Mouse (Mus musculus) lung, adult 2 months (tissue): Measurements from ENCODE around the gene Pold2. TPM values are rescaled to one million over a fixed set of nuclear protein-coding genes. Genes with fewer than 3 reads are reported as not detected.
A peak's percentile ranks its signal among the peaks of the same experiment; 100 is the strongest.

ENCODE experiments used
- DNase-seq: peaks from one replicate; pipeline ENCODE4 v3.0.0; 2022
- H3K4me1 ChIP-seq: fragments of 200-500 bp; 2 replicates; pipeline ENCODE4 v1.6.1; 2011; ENCODE audit warnings: low read length; ENCODE audit not compliant: control insufficient read depth, insufficient read depth
- H3K4me3 ChIP-seq: fragments of 200-500 bp; replicated peaks from 2 replicates; pipeline ENCODE3; 2011; ENCODE audit warnings: low read depth, mild to moderate bottlenecking, control low read depth, low read length; ENCODE audit errors: extremely low read depth
- CTCF ChIP-seq: fragments of 200-500 bp; IDR thresholded peaks from 2 replicates; pipeline ENCODE4 v1.5.1; 2011; ENCODE audit warnings: mild to moderate bottlenecking, low read length, control low read depth; ENCODE audit not compliant: insufficient read depth
- POLR2A ChIP-seq: fragments of 200-500 bp; IDR thresholded peaks from 2 replicates; pipeline ENCODE4 v1.6.1; 2011; ENCODE audit warnings: low read depth, mild to moderate bottlenecking, control low read depth, low read length, borderline replicate concordance; ENCODE audit errors: extremely low read depth
- WGBS: fragments of 180-500 bp; shearing (Covaris S2); methylation state at CpG from one replicate; pipeline ENCODE4 v1.1.7; 2018; 5-methylcytosine and 5-hydroxymethylcytosine counted together
- polyA plus RNA-seq: library from polyadenylated mRNA; depleted of rRNA; stranded (reverse); fragments of >200 nt; gene quantifications from 2 replicates; pipeline ENCODE4 v1.2.3, GENCODE M21; 2012

Pold2 gene
- polyA plus RNA-seq, 1 experiment: 80.3 TPM

- no peak for DNase-seq
- H3K4me3 ChIP-seq: peak overlapping the region; percentile 40
- WGBS: 25% methylated on average over 15 of the region's 15 CpGs
- H3K4me1 ChIP-seq: peaks cover 4% of the 10 kb centered on the region
- TF ChIP-seq POLR2A (peak; percentile 15; the same call in 1 of the 2 replicates), CTCF (no peak)
Observed at GRCm38 (mm10) chr11:5862394-5863105, 15.5 kb downstream of the Pold2 start.

GRCm38 (mm10) chr11:5861678-5862393 is 16.3 kb downstream of the Pold2 start, which contains the start of gene Aebp1:
Gene Aebp1, plus strand, starts transcription at chr11:5861947.
- DNase-seq: peak; percentile 22
- Histone ChIP-seq H3K4me3 (peak within 1 kb of the TSS; percentile 40), H3K4me1 (peaks cover 4% of the 10 kb centered on the region)
- WGBS: 2% methylated on average over 58 of the region's 59 CpGs
- TF ChIP-seq POLR2A (no peak), CTCF (no peak)

- 58% methylated on average over 6 of the region's 6 CpGs for WGBS
- peaks cover 4% of the 10 kb centered on the region for H3K4me1 ChIP-seq
- H3K4me3 ChIP-seq: no peak overlapping the region
- TF ChIP-seq CTCF (no peak), POLR2A (no peak)
- no peak for DNase-seq
Observed at GRCm38 (mm10) chr11:5860639-5861038, 17.5 kb downstream of the Pold2 start.

- Histone ChIP-seq H3K4me3 (no peak overlapping the region), H3K4me1 (peaks cover 4% of the 10 kb centered on the region)
- no peak for DNase-seq
- TF ChIP-seq POLR2A (no peak), CTCF (no peak)
- WGBS: 86% methylated on average over 13 of the region's 13 CpGs
Observed at GRCm38 (mm10) chr11:5859883-5860550, 18.1 kb downstream of the Pold2 start.

- peaks cover 4% of the 10 kb centered on the region for H3K4me1 ChIP-seq
- TF ChIP-seq CTCF: 0 out of 2 replicates have a peak, but pooled peaks have one; percentile 22
- TF ChIP-seq POLR2A: no peak
- no peak for DNase-seq
- H3K4me3 ChIP-seq: no peak overlapping the region
- WGBS: 83% methylated on average over 1 of the region's 1 CpGs
Observed at GRCm38 (mm10) chr11:5858723-5859122, 19.4 kb downstream of the Pold2 start.

- DNase-seq: no peak
- Histone ChIP-seq H3K4me3 (no peak overlapping the region), H3K4me1 (no peaks in the 10 kb centered on the region)
- TF ChIP-seq CTCF: no peak
- TF ChIP-seq POLR2A: no peak
- WGBS: 81% methylated on average over 8 of the region's 8 CpGs
Observed at GRCm38 (mm10) chr11:5856479-5857130, 21.5 kb downstream of the Pold2 start.

- no peaks in the 10 kb centered on the region for H3K4me1 ChIP-seq
- 51% methylated on average over 7 of the region's 7 CpGs for WGBS
- TF ChIP-seq POLR2A (no peak), CTCF (no peak)
- no peak for DNase-seq
- H3K4me3 ChIP-seq: no peak overlapping the region
Observed at GRCm38 (mm10) chr11:5855902-5856301, 22.2 kb downstream of the Pold2 start.

- Histone ChIP-seq H3K4me3 (no peak overlapping the region), H3K4me1 (no peaks in the 10 kb centered on the region)
- TF ChIP-seq POLR2A (no peak), CTCF (no peak)
- DNase-seq: no peak
Observed at GRCm38 (mm10) chr11:5855481-5855880, 22.6 kb downstream of the Pold2 start.

GRCm38 (mm10) chr11:5852314-5852713 is 25.8 kb downstream of the Pold2 start:
- no peak for DNase-seq
- Histone ChIP-seq H3K4me3 (no peak overlapping the region), H3K4me1 (no peaks in the 10 kb centered on the region)
- 33% methylated on average over 1 of the region's 1 CpGs for WGBS
- TF ChIP-seq POLR2A: no peak
- TF ChIP-seq CTCF: no peak
